Mouse (Mus musculus) gastrocnemius, postnatal 10 days (tissue): ENCODE measurements around the gene Sf3a1. TPM values are rescaled to one million over a fixed set of nuclear protein-coding genes. Genes with fewer than 3 reads are reported as not detected.
"Not testable (repeated sequence)": the region's sequence is repeated elsewhere in the genome, so short reads cannot be mapped to it uniquely, and the experiment has no call there.

Source experiments
- DNase-seq: peaks from one replicate; pipeline ENCODE4 v3.0.0; 2021; ENCODE audit warnings: mixed read lengths
- long read RNA-seq, 2 experiments: library from polyadenylated mRNA; stranded (forward); transcript quantifications; one replicate each; pipeline ENCODE4 v2.0.0; 2021
- total RNA-seq, 2 experiments: library from RNA; stranded (reverse); gene quantifications; 2 replicates each; pipeline ENCODE4 v1.2.3; 2021

The Sf3a1 gene
- total RNA-seq = 10 to 100 TPM; 28.1 to 32.6 TPM
- long read RNA-seq, experiment 1, full-length matches to known transcripts = 35 of 38 reads
- long read RNA-seq, experiment 1, partial matches to known transcripts = 3 of 38 reads
- long read RNA-seq, experiment 1, other reads (novel, unspliced or antisense) = 0 of 38 reads
- long read RNA-seq, experiment 2, full-length matches to known transcripts = 21 of 23 reads
- long read RNA-seq, experiment 2, partial matches to known transcripts = 1 of 23 reads
- long read RNA-seq, experiment 2, other reads (novel, unspliced or antisense) = 1 of 23 reads

GRCm38 (mm10) chr11:4159808-4160708 lies at the start of gene Sf3a1, which contains the start of gene Ccdc157:
Gene Sf3a1 (plus strand): TSS chr11:4160350.
Gene Ccdc157 (minus strand): TSS chr11:4160293.
- DNase-seq = peak; percentile 96

- no peak for DNase-seq
Observed at GRCm38 (mm10) chr11:4112033-4112432, 48.1 kb upstream of the Sf3a1 start.

DNA sequence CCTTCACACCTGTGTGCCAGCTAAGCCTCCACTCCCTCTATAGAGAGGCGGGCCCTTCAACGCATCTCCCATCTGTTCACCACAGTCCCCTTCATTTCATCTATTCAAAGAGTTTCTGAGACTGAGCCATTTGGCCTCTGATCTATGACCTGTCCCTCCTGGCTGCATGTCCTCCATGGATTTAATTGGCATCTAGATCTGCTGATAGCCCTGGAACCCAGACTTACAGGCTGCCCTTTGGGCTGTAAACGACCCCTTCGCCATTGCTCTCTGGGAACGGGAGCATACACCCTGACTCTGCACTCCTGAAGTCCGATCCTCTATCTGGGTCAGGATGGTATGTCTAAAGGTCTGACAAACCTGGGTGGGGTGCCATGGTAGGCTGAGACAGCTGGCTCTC lies 47.3 kb upstream of the Sf3a1 start:
- no peak for DNase-seq

DNA sequence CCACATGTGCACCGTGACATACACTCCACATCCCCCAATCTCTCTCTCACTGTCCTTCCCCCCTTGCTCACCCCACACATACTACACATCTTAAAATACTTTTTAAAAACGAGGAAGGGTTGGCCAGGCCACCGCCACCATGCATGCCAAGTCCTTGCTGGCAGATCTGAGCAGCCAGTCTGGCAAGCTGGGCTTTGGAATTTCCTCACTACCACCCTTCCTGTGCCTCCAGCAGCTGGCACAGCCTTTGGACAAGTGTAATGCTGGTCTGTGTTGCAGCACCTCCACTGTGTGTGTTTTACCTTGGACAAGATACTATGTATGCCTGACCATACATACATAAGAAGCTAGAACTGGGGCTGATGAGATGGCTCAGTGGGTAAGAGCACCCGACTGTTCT lies 46.7 kb upstream of the Sf3a1 start:
- no peak for DNase-seq

DNA sequence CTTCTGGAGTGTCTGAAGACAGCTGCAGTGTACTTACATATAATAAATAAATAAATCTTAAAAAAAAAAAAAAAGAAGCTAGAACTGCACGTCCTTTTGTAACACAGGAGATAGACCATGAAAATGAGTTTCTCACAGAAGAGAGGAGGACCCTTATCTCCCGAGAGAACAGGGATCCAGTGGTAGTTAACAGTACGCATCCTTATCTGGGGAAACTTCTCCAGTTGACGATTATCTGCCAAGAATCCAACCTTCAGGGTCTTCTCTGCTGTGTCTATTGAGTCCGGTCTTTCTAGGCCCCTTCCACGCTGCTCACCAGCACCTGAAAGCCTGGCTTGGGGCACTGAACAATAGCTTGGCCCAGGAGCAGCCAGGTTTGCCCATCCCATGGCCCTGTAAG lies 46.2 kb upstream of the Sf3a1 start:
- no peak for DNase-seq

DNA sequence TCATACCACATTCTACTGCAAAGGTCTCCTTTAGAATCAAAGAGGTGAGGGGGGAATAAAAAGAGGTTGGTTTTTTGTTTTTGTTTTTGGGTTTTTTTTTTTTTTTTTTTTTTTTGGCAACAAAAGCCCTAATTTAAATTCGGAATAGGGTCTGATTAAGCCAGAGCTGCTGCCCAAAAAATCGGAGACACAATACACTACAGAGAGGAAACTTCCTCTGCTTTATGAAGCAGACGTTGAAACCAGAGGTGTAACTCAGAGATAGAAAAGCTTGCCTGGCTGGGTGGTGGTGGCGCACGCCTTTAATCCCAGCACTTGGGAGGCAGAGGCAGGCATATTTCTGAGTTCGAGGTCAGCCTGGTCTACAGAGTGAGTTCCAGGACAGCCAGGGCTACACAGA lies 45.6 kb upstream of the Sf3a1 start:
- DNase-seq = not testable (repeated sequence)

- no peak for DNase-seq
Observed at GRCm38 (mm10) chr11:4115407-4115806, 44.7 kb upstream of the Sf3a1 start.

- DNase-seq = no peak
Observed at GRCm38 (mm10) chr11:4116458-4117141, 43.5 kb upstream of the Sf3a1 start.

- no peak for DNase-seq
Observed at GRCm38 (mm10) chr11:4117372-4118071, 42.6 kb upstream of the Sf3a1 start.

DNA sequence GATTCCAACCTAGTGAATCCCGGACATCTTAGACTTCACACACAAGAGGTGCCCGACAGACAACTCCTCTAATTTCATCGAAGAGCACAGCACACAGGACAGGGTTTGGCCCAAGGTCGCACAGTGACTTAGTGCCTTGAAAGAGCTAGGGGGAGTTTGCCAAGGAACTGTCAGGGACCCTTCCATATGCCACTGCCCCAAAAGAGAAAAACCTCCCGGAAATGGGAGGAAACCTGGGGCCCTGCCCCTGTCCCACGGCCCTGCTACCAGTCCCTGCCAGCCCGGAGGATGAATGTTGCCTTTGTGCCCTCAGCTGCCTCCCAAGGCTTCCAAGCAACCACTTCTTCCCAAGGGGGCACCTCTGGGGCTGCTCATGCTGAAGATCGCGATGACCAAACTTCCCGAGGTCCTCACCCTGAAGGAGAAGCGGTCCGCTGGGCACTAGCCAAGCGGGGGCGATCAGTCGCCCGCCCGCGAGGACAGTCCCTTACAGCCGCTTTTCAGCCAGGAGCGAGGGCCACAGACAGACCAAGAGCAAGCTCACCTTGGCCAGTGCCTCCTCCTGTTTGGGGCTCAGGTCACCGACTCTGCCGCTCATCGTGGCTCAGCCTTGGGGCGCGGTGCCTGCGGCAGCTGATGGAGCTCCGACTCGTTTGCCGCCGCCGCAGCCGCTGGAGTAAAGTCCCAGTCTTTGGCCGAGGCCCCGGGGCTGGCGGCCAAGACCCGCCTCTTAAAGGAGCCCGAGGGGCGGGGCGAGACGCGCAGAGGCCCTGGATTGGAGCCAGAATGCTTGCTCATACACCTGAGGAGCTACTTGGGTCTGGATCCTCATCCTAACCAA lies 41.8 kb upstream of the Sf3a1 start:
- peak; percentile 62 for DNase-seq

DNA sequence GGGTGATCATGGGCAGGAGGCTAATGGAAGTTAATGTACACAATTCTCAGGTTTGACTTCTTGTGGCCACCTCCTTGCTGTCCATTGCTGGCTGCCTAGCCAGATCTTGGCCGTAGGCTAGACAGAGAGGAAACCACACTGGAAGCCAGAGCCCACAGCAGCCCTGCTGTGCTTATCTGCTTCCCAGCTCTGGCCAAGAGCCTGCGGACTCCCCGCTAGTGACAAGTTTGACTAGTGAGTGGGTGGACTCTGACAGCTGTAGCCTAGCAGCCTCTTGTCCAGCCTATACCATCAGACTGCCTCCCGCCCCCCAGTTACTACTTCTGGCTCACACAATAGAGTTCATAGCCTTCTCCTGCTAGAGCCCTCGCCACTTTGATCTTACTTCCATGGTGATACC lies 40.5 kb upstream of the Sf3a1 start:
- DNase-seq = no peak

DNA sequence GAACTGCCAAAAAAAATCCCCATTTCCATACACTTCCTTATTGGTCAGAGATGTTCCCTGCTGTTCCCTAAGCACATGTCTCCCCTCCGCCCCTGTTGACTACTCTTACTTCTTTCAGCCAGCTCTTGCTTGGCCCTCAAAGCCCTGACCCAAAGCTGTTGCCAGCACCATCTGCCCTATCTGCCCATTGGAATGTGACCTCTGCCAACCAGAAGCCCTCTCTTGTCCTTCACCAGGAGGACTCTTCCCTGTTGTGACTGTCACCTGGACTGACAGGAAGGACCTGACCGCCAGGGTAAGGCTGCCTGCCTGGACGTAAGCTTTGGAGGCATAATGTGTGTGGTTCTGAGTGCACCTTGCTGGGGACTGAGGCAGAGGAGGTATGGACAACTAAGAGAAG lies 38.5 kb upstream of the Sf3a1 start:
- no peak for DNase-seq

- no peak for DNase-seq
Observed at GRCm38 (mm10) chr11:4122226-4122625, 37.9 kb upstream of the Sf3a1 start.

DNA sequence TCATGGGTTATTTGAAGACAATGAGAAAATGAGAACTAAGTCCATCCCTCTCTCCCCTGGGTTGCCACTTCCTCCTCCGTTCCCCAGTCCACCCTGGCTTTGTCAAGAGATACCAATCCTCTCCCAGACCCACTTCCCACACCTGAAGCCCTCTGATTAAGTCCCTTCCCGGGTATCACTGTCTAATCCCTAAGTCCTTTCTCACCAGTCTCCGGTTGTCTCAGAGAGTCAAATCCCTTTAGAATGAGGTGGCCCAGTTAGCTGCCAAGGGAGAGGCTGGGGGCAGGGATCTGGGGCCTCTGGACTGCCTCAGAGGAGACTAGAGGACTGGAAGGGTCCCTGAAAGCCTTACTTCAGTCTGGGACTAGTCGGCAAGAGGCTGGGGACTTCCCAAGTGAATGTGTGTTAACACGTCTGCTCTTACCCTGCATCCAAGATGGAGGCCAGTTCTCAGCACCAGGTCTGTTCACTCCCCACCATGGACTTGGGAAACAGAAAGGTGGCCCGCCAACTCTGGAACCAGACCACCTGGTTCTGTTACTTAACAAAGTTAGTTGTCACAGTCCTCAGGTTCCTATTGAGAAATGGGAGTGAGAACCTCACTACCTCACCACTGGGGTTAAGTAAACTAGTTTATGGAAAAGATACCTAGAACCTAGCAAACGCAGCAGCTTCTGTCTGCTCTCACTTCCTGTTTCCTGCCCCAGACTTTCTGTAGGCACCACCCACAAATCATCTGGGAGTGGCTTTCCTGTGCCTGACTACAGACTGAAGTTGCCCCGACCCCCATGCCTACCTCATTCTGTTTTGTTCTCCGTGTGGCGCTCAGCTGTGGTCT lies 37.2 kb upstream of the Sf3a1 start, which contains the start of gene Sec14l2:
Gene Sec14l2, minus strand, starts transcription at position 674 of the 838 bp plus-strand sequence.
- DNase-seq = no peak

DNA sequence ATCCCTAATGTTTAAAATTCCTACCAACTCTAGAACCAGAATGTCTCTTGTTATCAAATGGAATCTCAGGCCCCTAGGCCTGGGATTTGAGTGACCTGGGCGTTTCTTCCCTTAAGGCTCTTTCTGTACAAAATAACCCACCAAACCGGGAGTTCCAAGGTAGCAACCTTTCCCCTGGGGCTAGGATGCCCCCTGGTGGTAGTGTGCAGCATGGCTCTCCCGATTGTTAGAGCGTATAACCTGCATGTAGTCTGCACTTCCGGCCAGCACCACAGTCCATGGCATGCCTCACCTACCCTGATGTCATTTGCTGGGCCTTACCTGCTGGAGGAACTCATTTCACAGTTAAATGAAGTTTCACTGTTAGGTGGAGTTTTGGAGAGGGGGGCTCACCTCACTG lies 36.2 kb upstream of the Sf3a1 start:
- no peak for DNase-seq

GRCm38 (mm10) chr11:4127059-4127458 lies 33.1 kb upstream of the Sf3a1 start:
- DNase-seq = no peak

DNA sequence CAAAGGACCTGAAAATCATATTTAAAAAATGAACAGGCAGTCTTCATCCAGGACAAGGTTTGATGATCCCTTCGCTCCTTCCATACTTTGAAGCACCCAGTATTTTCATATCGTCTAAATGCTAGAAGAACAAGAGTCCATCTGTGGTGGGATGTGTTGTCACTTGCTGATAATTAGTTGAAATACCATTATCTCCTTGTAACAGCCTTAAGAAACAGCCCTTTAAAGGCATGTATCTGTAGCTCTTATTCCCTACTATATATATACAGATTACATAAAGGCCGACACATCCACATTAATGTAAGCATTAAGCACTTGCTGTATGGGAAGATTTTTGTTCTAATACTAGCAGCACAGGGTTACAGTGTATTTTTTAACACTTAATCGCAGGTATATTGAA lies 31.7 kb upstream of the Sf3a1 start:
- not testable (repeated sequence) for DNase-seq

DNA sequence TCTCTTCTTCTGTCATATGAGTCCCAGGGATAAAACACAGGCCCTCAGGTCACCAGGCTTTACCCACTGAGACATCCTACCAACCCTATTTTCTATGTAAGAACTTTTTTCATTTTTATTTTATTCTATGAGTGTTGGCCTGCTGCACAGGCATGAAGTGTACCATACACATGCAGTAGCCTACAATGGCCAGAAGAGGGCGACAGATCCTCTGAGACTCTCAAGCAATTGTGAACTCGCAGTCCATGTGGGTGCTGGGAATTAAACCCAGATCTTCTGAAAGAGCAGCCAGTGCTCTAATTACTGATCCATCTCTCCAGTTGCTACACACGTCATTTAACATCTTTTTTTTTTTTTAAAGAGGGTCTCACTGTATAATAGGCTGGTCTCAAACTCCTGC lies 26.7 kb upstream of the Sf3a1 start:
- no peak for DNase-seq

DNA sequence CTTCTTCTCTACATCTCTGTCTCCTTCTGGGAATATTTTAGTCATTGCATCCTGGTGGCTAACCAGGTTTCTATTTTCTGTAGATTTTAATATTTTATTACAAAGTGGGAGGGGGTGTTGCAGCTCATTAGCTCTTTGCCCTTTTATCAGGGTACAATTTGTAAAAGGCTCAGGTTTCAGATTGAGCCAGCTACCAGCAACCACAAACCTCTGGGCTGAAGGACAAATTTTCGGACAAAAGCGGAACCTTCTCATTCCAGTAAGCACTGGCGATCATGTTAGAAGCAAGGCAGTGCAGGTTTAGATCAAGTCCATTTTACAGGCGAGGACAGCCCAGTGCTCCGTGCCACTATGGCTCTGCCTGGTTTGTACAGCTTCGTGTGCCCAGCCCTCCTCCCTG lies 25.8 kb upstream of the Sf3a1 start:
- no peak for DNase-seq
